In genomic region chr13:98485440-98485839, GRCm38 (mm10) we compare ENCODE assay signal across 17 mouse cellular contexts. TPM values are rescaled to one million over a fixed set of nuclear protein-coding genes. Genes with fewer than 3 reads are reported as not detected.
"Had no signal": no experiment of that assay in that cellular context is flagged by ENCODE, and none has a peak within 500 bp of the region (broad histone marks: within the 10 kb centered on the region; RNA-seq: fewer than 3 reads in every experiment).

No protein-coding gene starts in this region.

- H3K27me3 ChIP-seq: midbrain, embryonic 12.5 days; neural tube, embryonic 12.5 days; stomach, embryonic 15.5 days had no signal

- H3K4me2 ChIP-seq: lung, embryonic 14.5 days; midbrain, embryonic 12.5 days; neural tube, embryonic 12.5 days; stomach, embryonic 15.5 days had no signal

- DNase-seq: lung, adult 18-20 months; lung, embryonic 14.5 days; lung, postnatal 10 days; lung, postnatal 4 days; midbrain, embryonic 14.5 days; right cerebral cortex, postnatal 14 days; thymus, adult 2 months; thymus, postnatal 25 days; thymus, postnatal 4 days had no signal

- H3K4me1 ChIP-seq: midbrain, embryonic 10.5 days; midbrain, embryonic 12.5 days; neural tube, embryonic 12.5 days; stomach, embryonic 15.5 days had no signal

- H3K9ac ChIP-seq: lung, embryonic 14.5 days; midbrain, embryonic 12.5 days; neural tube, embryonic 12.5 days; stomach, embryonic 15.5 days had no signal

- ATAC-seq: midbrain, embryonic 16.5 days had no signal

- H3K4me3 ChIP-seq: midbrain, embryonic 10.5 days; midbrain, embryonic 12.5 days; neural tube, embryonic 12.5 days; stomach, embryonic 15.5 days had no signal

- H3K9me3 ChIP-seq: midbrain, embryonic 10.5 days; midbrain, embryonic 12.5 days; neural tube, embryonic 12.5 days; stomach, embryonic 15.5 days had no signal

- H3K36me3 ChIP-seq: midbrain, embryonic 10.5 days; midbrain, embryonic 12.5 days; neural tube, embryonic 12.5 days; stomach, embryonic 15.5 days had no signal

- H3K27ac ChIP-seq: midbrain, embryonic 10.5 days; midbrain, embryonic 12.5 days; neural tube, embryonic 12.5 days; stomach, embryonic 15.5 days; stomach, postnatal 0 days had no signal

RNA-seq across cellular contexts. Expression of gene Gm10320, which starts 6.4 kb away (rescaled TPM):
- total RNA-seq: neutrophil, adult 5-6 weeks had no signal
- polyA plus RNA-seq: testis, adult 2 months had no signal
